Mouse (Mus musculus) ES-Bruce4 (cell line): ENCODE data around the gene Prss45.

Source experiments
- CTCF ChIP-seq: IDR thresholded peaks from one replicate; pipeline ENCODE4 v1.8.1; 2011; ENCODE audit warnings: low read depth, low read length
- POLR2A ChIP-seq: IDR thresholded peaks from one replicate; pipeline ENCODE4 v1.8.1; 2011; ENCODE audit warnings: low read length; ENCODE audit not compliant: insufficient read depth

- TF ChIP-seq POLR2A (no peak), CTCF (no peak)
Measured at GRCm38 (mm10) chr9:110880772-110881171, 46.4 kb downstream of the Prss45 start.
